Mouse (Mus musculus): Measurements from ENCODE around the gene Folr1.

DNA sequence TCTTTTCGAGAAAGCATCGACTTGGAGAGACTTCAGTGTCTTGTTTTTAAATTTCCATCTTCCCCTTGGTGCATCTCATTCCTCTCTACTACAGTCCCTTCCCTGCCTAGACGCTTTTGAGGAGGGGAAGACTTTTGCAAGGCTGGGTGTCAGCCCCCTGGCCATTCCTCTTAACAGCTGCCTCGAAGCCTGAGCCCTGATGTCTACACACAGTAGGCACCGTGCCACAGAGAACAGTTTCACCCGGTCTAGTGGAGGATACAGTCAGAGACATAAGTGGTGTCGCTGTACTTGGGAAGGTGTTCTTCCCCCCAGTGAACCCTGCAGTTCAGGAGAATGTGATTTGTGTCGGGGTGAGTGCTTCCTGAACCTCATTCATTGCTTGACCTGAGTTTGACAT lies 36.1 kb upstream of the Folr1 start:
- TF ChIP-seq POLR2A (IDR thresholded peaks at IDR 0.05; ENCODE audit: insufficient read length, low read depth): no peak
- no peak for TF ChIP-seq USF1 (IDR thresholded peaks at IDR 0.05; ENCODE audit: low read depth)
- no peak for TF ChIP-seq MAX (IDR thresholded peaks at IDR 0.05; ENCODE audit: low read depth)
- TF ChIP-seq E2F4 (IDR thresholded peaks at IDR 0.05; ENCODE audit: insufficient read depth): no peak
- TF ChIP-seq MYOD1 (IDR thresholded peaks at IDR 0.05; ENCODE audit: control insufficient read depth in 1 of 3, insufficient read length in 2 of 3, low read depth in 2 of 3): no peak
